Mouse (Mus musculus) erythroblast, embryonic 14.5 days (primary cell): ENCODE results near the gene Pcid2. TPM values are rescaled to one million over a fixed set of nuclear protein-coding genes. Genes with fewer than 3 reads are reported as not detected.
A peak's percentile ranks its signal among the peaks of the same experiment; 100 is the strongest.
"Not testable (repeated sequence)": the region's sequence is repeated elsewhere in the genome, so short reads cannot be mapped to it uniquely, and the experiment has no call there.

Source experiments
- H3K27me3 ChIP-seq: 2 replicates; pipeline ENCODE4 v1.6.1; 2012; ENCODE audit warnings: inconsistent platforms; ENCODE audit not compliant: control insufficient read depth
- H3K36me3 ChIP-seq: 2 replicates; pipeline ENCODE4 v1.6.1; 2012; ENCODE audit warnings: mild to moderate bottlenecking, inconsistent platforms; ENCODE audit not compliant: control insufficient read depth
- H3K4me1 ChIP-seq: 2 replicates; pipeline ENCODE4 v1.6.1; 2012; ENCODE audit warnings: inconsistent platforms; ENCODE audit not compliant: control insufficient read depth
- H3K4me3 ChIP-seq: replicated peaks from 2 replicates; pipeline ENCODE3; 2012; ENCODE audit warnings: moderate library complexity, mild to moderate bottlenecking, inconsistent platforms
- H3K9me3 ChIP-seq: 2 replicates; pipeline ENCODE4 v1.6.1; 2012; ENCODE audit warnings: low read length, inconsistent platforms, mixed read lengths; ENCODE audit not compliant: control insufficient read depth
- GATA1 ChIP-seq: IDR thresholded peaks from 2 replicates; pipeline ENCODE4 v1.6.1; 2012; ENCODE audit warnings: low read length, inconsistent platforms, mixed read lengths
- TAL1 ChIP-seq: IDR thresholded peaks from 3 replicates; pipeline ENCODE4 v1.6.1; 2012; ENCODE audit warnings: low read length, inconsistent platforms, mixed read lengths
- polyA plus RNA-seq: library from polyadenylated mRNA; stranded (reverse); fragments of >175 nt; gene quantifications from 2 replicates; pipeline ENCODE4 v1.2.3, GENCODE M21; 2012

The Pcid2 gene
- 0.54 and 1.6 TPM in 2 replicates for polyA plus RNA-seq

GRCm38 (mm10) chr8:13105087-13105881, at the start of gene Pcid2, which contains the start of gene Cul4a:
TSS of gene Pcid2 (minus strand) at chr8:13105459.
TSS of gene Cul4a (plus strand) at chr8:13105621.
- H3K4me3 ChIP-seq: peak within 1 kb of the TSS; percentile 99
- TF ChIP-seq GATA1 (no peak), TAL1 (no peak)
- H3K36me3 ChIP-seq: peaks cover 43% of the 10 kb centered on the region
- no peaks in the 10 kb centered on the region for H3K27me3 ChIP-seq
- peaks cover 57% of the 10 kb centered on the region for H3K4me1 ChIP-seq
- H3K9me3 ChIP-seq: no peaks in the 10 kb centered on the region

GRCm38 (mm10) chr8:13154099-13154498, 48.8 kb upstream of the Pcid2 start:
- H3K36me3 ChIP-seq: peaks cover 44% of the 10 kb centered on the region
- no peaks in the 10 kb centered on the region for H3K27me3 ChIP-seq
- no peak overlapping the region for H3K4me3 ChIP-seq
- H3K9me3 ChIP-seq: no peaks in the 10 kb centered on the region
- H3K4me1 ChIP-seq: peaks cover 8% of the 10 kb centered on the region
- TF ChIP-seq GATA1 (no peak), TAL1 (no peak)

GRCm38 (mm10) chr8:13150929-13151328, 45.7 kb upstream of the Pcid2 start:
- H3K27me3 ChIP-seq: no peaks in the 10 kb centered on the region
- no peak for TF ChIP-seq GATA1
- TF ChIP-seq TAL1: no peak
- no peak overlapping the region for H3K4me3 ChIP-seq
- H3K4me1 ChIP-seq: no peaks in the 10 kb centered on the region
- H3K9me3 ChIP-seq: no peaks in the 10 kb centered on the region
- H3K36me3 ChIP-seq: peaks cover 74% of the 10 kb centered on the region

GRCm38 (mm10) chr8:13149866-13150265, 44.6 kb upstream of the Pcid2 start:
- Histone ChIP-seq H3K9me3 (no peaks in the 10 kb centered on the region), H3K4me3 (no peak overlapping the region), H3K4me1 (no peaks in the 10 kb centered on the region), H3K27me3 (no peaks in the 10 kb centered on the region), H3K36me3 (peaks cover 84% of the 10 kb centered on the region)
- TF ChIP-seq GATA1 (no peak), TAL1 (no peak)

GRCm38 (mm10) chr8:13149287-13149686, 44.0 kb upstream of the Pcid2 start:
- H3K4me3 ChIP-seq: no peak overlapping the region
- H3K27me3 ChIP-seq: no peaks in the 10 kb centered on the region
- H3K36me3 ChIP-seq: peaks cover 84% of the 10 kb centered on the region
- no peaks in the 10 kb centered on the region for H3K4me1 ChIP-seq
- TF ChIP-seq TAL1: no peak
- TF ChIP-seq GATA1: no peak
- no peaks in the 10 kb centered on the region for H3K9me3 ChIP-seq

- no peaks in the 10 kb centered on the region for H3K27me3 ChIP-seq
- H3K4me1 ChIP-seq: no peaks in the 10 kb centered on the region
- H3K9me3 ChIP-seq: no peaks in the 10 kb centered on the region
- H3K36me3 ChIP-seq: peaks cover 83% of the 10 kb centered on the region
- no peak overlapping the region for H3K4me3 ChIP-seq
- TF ChIP-seq TAL1: no peak
- no peak for TF ChIP-seq GATA1
Measured at GRCm38 (mm10) chr8:13148476-13148875, 43.2 kb upstream of the Pcid2 start.

GRCm38 (mm10) chr8:13141681-13142080, 36.4 kb upstream of the Pcid2 start:
- H3K4me3 ChIP-seq: no peak overlapping the region
- H3K36me3 ChIP-seq: peaks cover 98% of the 10 kb centered on the region
- H3K4me1 ChIP-seq: no peaks in the 10 kb centered on the region
- H3K27me3 ChIP-seq: no peaks in the 10 kb centered on the region
- TF ChIP-seq TAL1: no peak
- TF ChIP-seq GATA1: no peak
- no peaks in the 10 kb centered on the region for H3K9me3 ChIP-seq

- TF ChIP-seq TAL1: no peak
- TF ChIP-seq GATA1: no peak
- H3K27me3 ChIP-seq: no peaks in the 10 kb centered on the region
- H3K4me1 ChIP-seq: no peaks in the 10 kb centered on the region
- no peak overlapping the region for H3K4me3 ChIP-seq
- peaks cover 98% of the 10 kb centered on the region for H3K36me3 ChIP-seq
- no peaks in the 10 kb centered on the region for H3K9me3 ChIP-seq
Measured at GRCm38 (mm10) chr8:13139641-13140182, 34.5 kb upstream of the Pcid2 start.

GRCm38 (mm10) chr8:13132220-13132619, 27.0 kb upstream of the Pcid2 start:
- H3K4me3 ChIP-seq, H3K27me3 ChIP-seq, H3K4me1 ChIP-seq, H3K9me3 ChIP-seq: not testable (repeated sequence)
- peaks cover 98% of the 10 kb centered on the region for H3K36me3 ChIP-seq

- Histone ChIP-seq H3K36me3 (peaks cover 100% of the 10 kb centered on the region), H3K4me1 (peaks cover 39% of the 10 kb centered on the region), H3K4me3 (no peak overlapping the region), H3K27me3 (no peaks in the 10 kb centered on the region), H3K9me3 (no peaks in the 10 kb centered on the region)
- no peak for TF ChIP-seq GATA1
- no peak for TF ChIP-seq TAL1
Measured at GRCm38 (mm10) chr8:13124897-13125296, 19.6 kb upstream of the Pcid2 start.
